Mouse (Mus musculus) ES-Bruce4 (cell line): Measurements from ENCODE around the gene Amotl2.

Experiments used
- CTCF ChIP-seq: IDR thresholded peaks from one replicate; pipeline ENCODE4 v1.8.1; 2011; ENCODE audit warnings: low read depth, low read length
- EP300 ChIP-seq: IDR thresholded peaks from 2 replicates; pipeline ENCODE4 v1.6.1; 2011; ENCODE audit warnings: low read depth, low read length; ENCODE audit not compliant: insufficient read depth
- POLR2A ChIP-seq: IDR thresholded peaks from one replicate; pipeline ENCODE4 v1.8.1; 2011; ENCODE audit warnings: low read length; ENCODE audit not compliant: insufficient read depth

DNA sequence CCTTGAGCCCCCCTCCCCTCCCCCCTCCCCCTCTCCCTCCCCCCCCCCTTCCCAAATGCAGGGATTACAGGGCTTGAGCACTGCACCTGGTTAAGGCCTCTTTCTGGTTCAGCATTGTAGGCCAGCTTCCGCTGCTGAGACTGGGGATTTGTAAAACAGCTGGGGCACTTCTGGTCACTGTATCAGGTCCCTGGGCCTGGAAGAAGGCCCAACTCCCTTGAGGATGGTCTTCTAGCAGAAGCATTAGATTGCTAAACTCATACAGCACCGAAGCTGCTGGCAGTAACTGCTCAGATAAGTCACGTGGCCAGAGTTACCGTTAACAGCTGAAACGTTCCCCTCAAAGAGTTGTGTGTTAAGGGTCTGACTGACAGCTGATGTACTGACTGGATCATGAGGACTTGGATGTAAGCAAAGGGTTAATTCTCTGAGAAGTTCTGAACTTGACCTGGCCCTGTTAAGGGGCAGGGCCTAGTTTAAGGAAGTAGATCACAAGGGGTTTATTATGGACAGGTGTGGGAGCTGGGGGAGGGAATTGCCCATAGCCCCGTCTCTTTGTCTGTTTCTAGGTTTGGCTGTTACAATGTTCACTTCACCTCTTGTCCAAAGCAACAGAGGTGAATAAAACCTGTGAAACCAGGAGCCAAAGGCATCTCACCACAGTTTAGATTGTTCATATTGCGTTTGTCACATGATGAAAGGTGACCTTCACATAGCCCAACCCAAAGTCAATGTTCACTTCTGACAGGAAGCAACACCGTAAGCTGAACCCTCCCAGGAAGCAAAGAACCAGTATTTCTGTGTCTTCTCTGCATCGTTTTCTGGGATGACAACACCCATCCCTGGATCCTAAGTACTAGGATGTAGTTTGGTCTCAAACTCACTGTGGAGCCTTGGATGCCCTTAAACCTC lies 23.7 kb upstream of the Amotl2 start:
- no peak for TF ChIP-seq POLR2A
- TF ChIP-seq EP300 = no peak
- no peak for TF ChIP-seq CTCF
